Mouse (Mus musculus): ENCODE results near the gene Psmb10.
"Not testable (repeated sequence)": the region's sequence is repeated elsewhere in the genome, so short reads cannot be mapped to it uniquely, and the experiment has no call there.

Psmb10 gene

DNA sequence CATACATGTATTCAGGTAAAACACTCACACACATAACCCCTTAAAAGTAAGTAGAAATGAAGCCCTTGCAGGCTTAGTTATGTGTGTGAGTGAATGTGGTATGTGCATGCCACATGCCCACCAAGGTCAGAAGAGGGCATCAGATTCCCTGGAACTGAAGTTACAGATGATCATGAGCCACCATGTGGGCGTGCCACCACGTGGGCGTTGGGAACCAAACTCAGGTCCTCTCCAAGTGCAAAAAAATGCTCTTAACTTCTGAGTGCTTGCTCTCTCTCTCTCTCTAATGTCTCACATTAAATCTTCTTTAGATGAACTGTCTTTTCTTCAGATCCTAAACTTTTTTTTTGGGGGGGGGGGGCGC, at the start of gene Psmb10:
Gene Psmb10 (minus strand): TSS at position 139 of the 364 bp plus-strand sequence.
- DNase-seq (ENCODE audit: low spot score in 2 of 2): no peak

DNA sequence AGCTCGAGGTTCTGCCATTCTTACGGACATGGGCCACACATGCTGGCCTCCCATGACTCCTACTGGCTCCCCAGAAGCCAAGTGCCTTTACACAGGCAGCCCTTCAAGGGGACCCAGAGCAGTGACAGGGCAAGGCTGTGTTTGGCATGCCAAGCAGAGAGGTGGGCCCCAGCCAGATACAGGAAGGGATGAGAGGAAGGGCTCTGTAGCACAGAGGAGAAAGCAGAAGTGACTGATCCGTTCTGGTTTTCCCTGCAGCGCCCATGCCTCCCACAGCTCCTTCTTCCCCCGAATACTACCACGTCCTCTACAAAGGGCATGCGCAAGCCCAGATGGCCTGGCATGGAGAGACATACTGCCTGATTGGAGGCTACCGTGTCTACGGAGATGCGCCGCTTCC, 45.2 kb upstream of the Psmb10 start:
- not testable (repeated sequence) for DNase-seq (ENCODE audit: low spot score in 2 of 2)

- DNase-seq (ENCODE audit: low spot score in 2 of 2): no peak
These were observed 42.9 kb upstream of the Psmb10 start for GRCm38 (mm10) chr8:105981146-105981545.

GRCm38 (mm10) chr8:105979325-105979724, 41.1 kb upstream of the Psmb10 start, which contains the start of gene Dpep3:
TSS of gene Dpep3 (minus strand) at chr8:105979429.
- no peak for DNase-seq (ENCODE audit: low spot score in 2 of 2)

- no peak for DNase-seq (ENCODE audit: low spot score in 2 of 2)
These were observed 37.1 kb upstream of the Psmb10 start for GRCm38 (mm10) chr8:105975363-105975762.

DNA sequence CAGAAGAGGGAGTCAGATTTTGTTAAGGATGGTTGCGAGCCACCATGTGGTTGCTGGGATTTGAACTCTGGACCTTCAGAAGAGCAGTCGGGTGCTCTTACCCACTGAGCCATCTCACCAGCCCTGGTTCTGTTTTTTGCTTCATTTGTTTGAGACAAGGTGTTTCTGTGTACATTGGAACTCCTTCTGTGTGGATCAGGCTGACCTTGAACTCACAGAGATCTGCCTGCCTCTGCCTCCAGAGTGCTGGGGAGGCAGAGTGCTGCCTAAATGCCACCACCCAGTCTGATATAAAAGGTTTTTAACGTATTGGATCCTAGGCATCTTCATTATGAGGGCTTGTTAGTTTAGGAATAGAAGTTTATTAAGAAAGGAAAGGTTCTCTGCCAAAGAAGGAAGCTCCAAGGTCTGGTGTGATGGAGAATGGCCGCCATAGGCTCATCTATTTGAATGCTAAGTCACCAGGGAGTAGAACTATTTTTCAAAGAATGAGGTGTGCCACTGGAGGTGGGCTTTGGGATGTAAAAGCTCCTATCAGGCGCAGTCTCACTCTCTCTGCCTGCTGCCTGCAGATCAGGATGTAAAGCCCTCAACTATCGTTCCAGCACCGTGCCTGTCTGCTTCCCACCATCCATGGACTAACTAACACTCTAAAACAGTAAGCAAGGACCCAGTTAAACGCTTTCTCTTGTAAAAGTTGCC, 32.9 kb upstream of the Psmb10 start:
- DNase-seq (ENCODE audit: low spot score in 2 of 2): no peak

DNA sequence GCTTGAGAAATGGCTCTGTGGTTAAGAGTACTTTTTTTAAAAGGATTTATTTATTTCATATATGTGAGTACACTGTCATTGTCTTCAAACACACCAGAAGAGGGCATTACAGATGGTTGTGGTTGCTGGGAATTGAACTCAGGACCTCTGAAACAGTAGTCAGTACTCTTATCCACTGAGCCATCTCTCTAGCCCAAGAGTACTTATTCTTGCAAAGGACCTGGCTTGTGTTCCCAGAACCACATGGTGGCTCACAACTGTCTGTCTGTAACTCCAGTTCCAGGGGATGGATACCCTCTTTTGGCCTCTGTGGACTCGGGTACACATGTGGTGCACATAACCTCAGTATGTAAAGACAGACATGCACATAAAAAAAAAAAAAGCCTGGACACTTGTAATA, 31.1 kb upstream of the Psmb10 start:
- DNase-seq (ENCODE audit: low spot score in 2 of 2): no peak

DNA sequence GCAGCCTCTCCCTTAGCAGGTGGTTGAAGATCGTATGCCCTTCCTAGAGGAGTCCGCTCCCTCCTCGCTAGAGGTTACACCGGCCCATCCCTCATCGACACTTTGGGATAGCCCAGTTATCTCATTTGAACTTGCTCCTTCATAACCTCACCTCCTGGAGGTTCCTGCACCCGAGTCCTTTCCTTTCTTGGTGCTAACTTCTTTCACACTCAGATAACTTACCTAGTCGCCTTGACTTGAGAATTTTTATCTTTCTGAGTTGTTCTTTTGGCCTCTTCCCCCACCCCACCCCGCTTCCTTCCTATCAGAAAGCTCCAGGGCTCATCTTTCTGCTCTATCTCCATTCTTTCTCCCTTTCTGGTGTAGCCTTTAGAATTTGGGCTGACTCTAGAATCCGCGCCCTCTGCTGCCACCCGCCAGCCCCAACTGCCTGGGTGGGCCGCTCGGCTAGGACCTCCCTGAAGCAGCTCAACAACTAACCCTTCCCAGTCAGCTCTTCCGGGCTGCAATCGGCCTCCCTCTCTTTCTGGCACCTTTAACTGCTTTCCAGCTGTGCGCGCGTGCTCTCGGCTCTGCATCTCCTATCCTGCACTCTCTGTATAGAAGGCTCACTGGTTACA, 28.6 kb upstream of the Psmb10 start:
- no peak for DNase-seq (ENCODE audit: low spot score in 2 of 2)

- no peak for DNase-seq (ENCODE audit: low spot score in 2 of 2)
These were observed 27.7 kb upstream of the Psmb10 start, which contains the start of gene Slc12a4 for GRCm38 (mm10) chr8:105965905-105966341. TSS of gene Slc12a4 (minus strand) at chr8:105966097.

GRCm38 (mm10) chr8:105965266-105965904, 27.1 kb upstream of the Psmb10 start:
- DNase-seq (ENCODE audit: low spot score in 2 of 2): no peak

DNA sequence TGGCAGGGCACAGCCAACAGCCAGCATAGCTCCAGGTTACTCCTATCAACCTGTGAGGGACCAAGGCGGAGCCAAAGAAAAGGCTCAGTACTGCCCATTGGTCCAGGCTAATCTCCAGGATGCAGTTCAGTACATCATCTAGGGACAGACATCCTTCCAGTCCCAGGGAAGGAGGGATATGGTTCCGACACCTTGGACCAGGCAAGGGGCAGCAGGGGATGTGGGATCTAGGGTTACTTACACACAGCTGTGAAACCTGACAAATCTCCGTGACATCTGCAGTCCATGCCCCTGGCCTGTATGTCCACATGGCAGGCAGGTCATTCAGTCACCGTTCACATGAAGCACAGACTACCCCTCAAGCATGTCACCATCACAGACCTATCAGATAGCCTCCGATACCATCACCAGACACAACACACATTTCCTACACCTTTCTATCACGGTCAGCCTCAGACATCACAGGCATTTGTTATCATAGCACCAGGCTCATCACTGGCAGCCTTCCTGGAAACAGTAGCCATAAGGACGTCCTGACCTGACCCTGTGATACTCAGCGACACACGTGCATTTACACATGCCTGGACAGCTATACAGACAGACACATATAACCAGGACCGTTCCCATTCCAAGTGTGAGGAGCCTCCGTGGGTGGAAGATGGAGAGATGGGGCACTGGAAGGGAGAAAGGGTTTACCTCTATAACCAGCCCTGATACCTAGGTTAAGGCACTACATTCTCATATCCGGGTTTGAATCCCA, 26.4 kb upstream of the Psmb10 start:
- DNase-seq (ENCODE audit: low spot score in 2 of 2): no peak

- DNase-seq (ENCODE audit: low spot score in 2 of 2): no peak
These were observed 23.3 kb upstream of the Psmb10 start for GRCm38 (mm10) chr8:105961536-105961935.

DNA sequence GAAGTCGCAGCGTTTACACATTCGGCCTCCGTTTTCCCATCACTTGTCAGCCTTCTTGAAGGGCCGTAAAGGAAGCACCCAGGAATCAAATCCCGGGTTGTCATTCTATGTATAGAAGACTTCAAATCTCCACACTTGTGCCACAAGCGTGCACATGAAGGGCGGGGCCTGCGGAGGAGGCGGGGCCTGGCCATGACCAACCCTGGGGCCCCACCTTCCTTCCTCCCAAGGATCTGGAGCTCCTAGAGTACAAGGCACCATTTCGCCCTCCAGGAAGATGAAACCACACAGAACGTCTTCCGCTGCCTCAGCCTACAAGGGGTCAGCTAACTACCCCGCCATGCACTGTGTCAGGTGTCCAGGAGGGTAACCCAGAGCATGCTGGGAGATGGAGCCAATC, 22.9 kb upstream of the Psmb10 start:
- DNase-seq (ENCODE audit: low spot score in 2 of 2): no peak

DNA sequence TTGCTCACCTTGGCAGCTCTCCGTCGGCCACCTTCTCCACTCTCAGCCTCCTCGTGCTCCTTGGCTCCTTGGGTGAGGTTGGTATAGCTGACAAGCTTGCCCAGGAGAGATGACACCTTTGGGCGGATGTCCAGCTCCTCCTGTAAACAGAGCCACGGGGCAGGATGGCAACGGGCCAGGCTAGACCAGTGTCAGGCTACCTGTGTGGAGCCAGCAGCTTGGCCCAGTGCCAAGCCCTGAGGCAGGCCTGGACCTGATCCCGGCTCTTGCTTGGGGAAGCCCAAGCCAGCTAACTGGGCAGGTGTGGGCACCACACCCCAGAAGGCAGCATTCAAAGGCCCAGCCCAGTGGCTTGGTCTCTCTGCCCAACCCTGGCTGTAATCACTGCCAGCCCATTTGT, 21.1 kb upstream of the Psmb10 start:
- no peak for DNase-seq (ENCODE audit: low spot score in 2 of 2)

DNA sequence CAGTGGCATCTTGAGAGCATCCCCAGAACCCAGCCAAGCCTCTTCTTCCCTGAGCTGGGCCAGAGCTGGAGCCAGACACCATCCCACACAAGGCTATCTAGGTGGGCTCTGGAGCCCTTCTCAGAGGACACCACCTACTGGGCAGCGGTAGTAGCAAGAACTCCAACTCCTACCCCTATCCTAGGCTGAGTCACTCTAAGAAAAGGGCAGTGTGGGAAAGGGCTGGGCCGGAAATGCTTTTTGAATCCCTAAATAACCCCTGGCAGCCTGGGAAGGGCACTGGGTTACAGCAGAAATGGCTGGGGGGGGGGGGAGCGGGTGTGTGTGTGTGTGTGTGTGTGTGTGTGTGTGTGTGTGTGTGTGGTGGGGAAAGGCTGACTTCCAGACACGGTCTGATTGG, 19.6 kb upstream of the Psmb10 start:
- no peak for DNase-seq (ENCODE audit: low spot score in 2 of 2)

DNA sequence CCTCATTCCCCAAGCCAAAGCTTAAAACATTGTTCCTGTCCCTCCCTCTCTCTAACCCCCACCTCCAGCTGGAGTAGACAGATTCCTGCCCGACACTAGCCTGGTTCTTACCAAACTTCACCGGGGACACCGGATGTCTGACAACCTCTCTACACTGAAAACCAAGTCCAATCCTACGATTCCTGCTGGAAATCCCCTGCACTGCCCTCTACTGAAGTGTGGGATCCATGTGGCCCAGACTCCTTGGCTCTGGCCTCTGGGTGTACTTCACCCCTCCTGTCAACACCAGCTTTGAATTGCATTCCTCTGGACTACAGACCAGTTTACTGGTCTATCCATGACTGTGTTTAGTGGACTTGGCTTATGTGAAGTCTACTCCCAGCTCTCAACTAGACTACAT, 18.3 kb upstream of the Psmb10 start:
- DNase-seq (ENCODE audit: low spot score in 2 of 2): no peak

GRCm38 (mm10) chr8:105951057-105951659, 12.9 kb upstream of the Psmb10 start:
- DNase-seq (ENCODE audit: low spot score in 2 of 2): no peak

DNA sequence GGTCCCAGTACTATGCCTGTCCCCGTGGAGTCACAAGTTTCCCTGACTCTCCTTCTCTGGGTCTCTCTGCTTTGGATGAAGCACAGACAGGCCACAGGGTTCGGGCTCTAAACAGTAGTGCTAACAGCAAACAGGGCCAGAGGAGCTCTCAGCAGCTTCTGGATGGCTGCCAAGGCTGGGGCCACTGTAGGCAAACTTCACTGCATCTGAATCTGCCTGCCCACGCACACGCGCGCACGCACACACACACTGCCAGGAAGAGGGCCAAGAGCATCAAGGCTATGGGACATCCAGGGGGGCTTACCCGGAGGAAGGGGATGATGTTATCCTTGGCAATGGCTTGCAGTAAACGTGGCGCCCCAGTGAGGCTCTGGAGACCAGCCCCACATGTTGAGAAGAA, 11.1 kb upstream of the Psmb10 start:
- DNase-seq (ENCODE audit: low spot score in 2 of 2): peak in 1 of 2 experiments; percentile 36

- DNase-seq (ENCODE audit: low spot score in 2 of 2): no peak
These were observed 5.1 kb upstream of the Psmb10 start, which contains the start of gene Lcat for GRCm38 (mm10) chr8:105943321-105943739. TSS of gene Lcat (minus strand) at chr8:105943382.

- no peak for DNase-seq (ENCODE audit: low spot score in 2 of 2)
These were observed 4.3 kb upstream of the Psmb10 start for GRCm38 (mm10) chr8:105942542-105942941.

DNA sequence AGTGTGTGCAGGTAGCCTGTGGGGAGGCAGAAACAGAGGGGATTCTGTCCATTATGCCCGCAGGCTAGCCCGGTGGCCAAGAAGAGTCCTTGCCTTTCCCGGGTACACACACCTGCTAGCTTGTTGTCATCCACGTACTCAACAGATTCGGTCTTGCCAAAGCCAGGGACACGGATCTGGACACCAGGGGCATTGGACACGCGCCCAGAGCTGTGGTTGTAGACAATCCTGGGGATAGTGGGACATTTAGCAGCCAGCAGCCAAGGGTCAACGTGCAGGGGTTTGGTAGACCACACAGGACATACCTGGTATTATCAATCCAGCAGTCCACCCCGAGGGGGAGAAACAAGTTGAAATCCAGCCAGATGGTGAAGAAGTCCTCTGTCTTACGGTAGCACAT, 3.8 kb upstream of the Psmb10 start:
- DNase-seq (ENCODE audit: low spot score in 2 of 2): no peak

Data from frontal cortex, postnatal 25 days (tissue).